Mouse (Mus musculus): Measurements from ENCODE around the gene Sdcbp2.
"Not testable (repeated sequence)": the region's sequence is repeated elsewhere in the genome, so short reads cannot be mapped to it uniquely, and the experiment has no call there.

Sdcbp2 gene

GRCm38 (mm10) chr2:151569452-151569851 is 3.0 kb upstream of the Sdcbp2 start:
- DNase-seq (ENCODE audit: low spot score): no peak

DNA sequence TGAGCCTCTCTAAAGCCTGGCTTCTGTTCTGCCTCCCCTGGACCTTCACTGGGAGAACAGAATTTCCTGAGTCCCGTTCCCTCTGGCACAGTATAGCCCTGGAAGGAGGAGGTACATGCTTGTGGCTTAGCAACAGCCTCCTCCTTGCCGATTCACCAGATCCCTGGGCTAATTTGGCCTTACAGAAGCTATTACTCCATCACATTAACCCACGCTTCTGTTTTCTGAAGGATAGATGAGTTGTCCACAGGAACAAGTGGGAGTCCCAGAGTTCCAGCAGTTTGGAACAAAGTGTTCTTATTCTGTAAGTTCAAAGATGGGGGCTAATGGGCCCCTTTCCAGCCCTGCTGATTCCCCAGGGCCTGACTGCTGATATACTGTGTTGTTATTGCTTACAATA is 1.2 kb downstream of the Sdcbp2 start:
- DNase-seq (ENCODE audit: low spot score): no peak

DNA sequence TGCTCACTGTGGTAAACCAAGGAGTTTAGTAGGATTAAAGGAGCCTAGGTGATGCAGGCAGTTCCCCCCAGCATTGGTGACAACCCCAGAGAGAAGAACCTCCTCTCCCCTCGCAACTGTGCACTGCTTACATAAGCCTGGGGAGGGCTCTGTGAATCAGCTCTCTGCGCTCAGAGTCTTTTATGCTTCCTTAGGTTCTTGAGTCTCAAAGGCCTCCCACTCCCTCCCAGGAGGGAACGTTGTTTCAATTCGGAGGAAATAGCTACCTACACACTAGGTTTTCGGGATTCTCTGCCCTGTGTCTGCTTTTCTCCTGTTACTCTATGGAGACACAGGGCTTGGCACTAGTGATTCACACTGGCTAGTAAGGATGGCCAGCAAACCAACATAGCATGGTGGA is 2.2 kb downstream of the Sdcbp2 start:
- no peak for DNase-seq (ENCODE audit: low spot score)

- no peak for DNase-seq (ENCODE audit: low spot score)
Observed at GRCm38 (mm10) chr2:151575119-151575698, 2.8 kb downstream of the Sdcbp2 start.

DNA sequence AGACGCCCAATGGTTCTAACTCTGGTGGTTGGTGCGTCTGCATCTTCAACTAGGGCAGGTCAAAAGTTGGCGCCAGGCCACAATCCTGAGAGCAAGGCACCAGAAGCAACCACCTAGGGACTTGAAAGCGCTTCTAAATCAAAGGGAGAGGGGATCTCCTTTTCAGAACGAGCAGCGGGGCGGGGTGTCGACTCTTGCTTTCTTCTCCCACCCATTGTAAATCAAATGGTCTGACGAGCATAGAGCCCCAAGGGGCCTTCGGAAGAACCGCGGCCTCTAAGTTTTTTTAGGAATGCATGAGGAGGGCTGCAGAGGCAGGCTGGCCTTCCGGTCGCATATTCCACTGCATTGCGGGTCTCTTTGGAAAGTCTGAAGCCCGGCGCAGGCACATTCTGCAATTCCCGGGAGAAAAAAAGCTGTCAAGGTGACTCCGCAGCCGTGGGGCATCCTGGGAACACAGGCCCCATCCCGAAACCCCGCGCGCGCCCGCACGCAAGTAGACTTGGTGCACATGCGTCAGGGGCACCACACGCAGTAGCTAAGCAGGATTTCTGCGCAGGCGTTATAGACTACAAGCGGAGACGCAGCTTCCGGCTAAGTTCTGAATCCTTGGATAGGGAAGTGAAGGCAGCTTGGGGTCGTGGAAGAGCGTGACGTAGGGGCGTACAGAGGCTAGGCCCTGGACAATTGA is 3.4 kb downstream of the Sdcbp2 start:
- peak; percentile 51 for DNase-seq (ENCODE audit: low spot score)

DNA sequence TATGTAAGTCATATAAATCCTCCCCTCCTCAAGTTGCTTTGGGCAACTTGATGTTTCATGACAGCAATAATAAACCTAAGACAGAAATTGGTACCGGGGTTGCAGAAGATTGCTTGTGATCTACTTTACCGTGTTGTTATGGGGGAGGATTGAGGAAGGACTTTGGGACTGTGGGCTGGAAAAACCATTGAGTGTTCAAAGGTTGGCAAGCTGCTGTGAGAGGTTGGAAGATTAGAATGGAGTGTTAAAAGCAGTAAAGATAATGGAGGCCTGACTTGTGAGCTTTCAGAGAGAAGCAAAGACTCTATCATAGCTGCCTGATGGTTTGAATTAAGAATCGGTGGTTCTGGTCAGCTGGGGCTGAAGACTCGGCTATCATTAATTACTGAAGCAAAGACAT is 6.8 kb downstream of the Sdcbp2 start:
- DNase-seq (ENCODE audit: low spot score): no peak

GRCm38 (mm10) chr2:151580945-151581344 is 8.5 kb downstream of the Sdcbp2 start:
- no peak for DNase-seq (ENCODE audit: low spot score)

DNA sequence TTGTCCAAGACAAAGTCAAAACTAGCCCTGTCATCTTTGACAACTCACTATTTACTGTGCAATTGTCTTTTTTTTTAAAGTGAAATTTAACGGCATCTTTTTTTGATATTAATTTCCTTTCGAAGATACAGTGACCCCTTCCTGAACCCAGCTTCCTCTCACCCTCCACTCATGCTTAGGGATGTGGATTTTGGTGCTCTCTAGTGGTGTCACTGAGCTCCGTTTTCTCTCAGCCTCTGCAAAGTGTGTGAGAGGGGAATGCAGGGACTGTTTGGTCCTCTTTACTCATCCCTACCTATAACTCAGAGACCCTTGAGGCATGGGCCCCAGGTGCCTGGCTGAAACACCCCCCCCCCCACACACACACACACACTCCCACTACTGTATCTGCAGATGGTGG is 13.5 kb downstream of the Sdcbp2 start:
- no peak for DNase-seq (ENCODE audit: low spot score)

DNA sequence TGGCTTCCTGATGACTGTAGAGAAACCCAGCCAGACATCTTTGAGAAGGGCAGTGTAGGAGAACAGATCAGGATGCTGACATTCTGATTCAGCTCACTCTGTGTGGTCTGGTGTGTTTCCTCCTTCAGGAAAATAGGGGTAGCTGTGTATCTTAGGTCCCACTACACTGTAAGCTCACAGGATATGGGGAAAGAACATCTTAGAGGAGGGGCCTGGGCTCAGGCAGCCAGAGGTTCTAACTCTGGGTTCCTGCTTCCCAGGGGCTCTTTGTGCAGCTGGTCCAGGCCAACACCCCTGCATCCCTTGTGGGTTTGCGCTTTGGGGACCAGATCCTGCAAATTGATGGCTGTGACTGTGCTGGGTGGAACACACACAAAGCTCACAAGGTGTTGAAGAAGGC is 14.4 kb downstream of the Sdcbp2 start:
- DNase-seq (ENCODE audit: low spot score): no peak

GRCm38 (mm10) chr2:151587306-151587705 is 14.9 kb downstream of the Sdcbp2 start:
- DNase-seq (ENCODE audit: low spot score): no peak

GRCm38 (mm10) chr2:151598068-151598467 is 25.6 kb downstream of the Sdcbp2 start:
- DNase-seq (ENCODE audit: low spot score): no peak

GRCm38 (mm10) chr2:151602106-151602505 is 29.7 kb downstream of the Sdcbp2 start:
- DNase-seq (ENCODE audit: low spot score): no peak

GRCm38 (mm10) chr2:151603630-151604029 is 31.2 kb downstream of the Sdcbp2 start:
- no peak for DNase-seq (ENCODE audit: low spot score)

- no peak for DNase-seq (ENCODE audit: low spot score)
Observed at GRCm38 (mm10) chr2:151605437-151605987, 33.1 kb downstream of the Sdcbp2 start.

DNA sequence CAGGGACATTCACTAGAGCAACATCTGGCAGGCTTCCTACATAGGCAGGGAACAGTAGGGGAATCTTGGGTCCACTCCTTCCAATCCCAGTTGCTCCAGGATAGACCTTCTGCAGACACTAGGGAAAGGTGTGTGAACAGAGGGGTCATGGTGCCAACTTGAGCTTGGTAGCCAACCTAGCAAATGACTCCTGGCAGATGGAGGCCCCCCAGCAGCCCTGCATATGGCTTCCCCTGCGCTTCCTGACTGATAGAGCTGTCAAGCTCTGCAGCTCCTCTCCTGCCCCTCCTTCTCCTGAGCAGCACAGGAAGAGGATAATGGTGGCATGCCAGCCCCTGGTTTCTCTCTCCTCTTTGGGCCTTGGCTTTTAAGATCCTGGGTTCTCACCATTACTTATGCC is 36.0 kb downstream of the Sdcbp2 start:
- no peak for DNase-seq (ENCODE audit: low spot score)

DNA sequence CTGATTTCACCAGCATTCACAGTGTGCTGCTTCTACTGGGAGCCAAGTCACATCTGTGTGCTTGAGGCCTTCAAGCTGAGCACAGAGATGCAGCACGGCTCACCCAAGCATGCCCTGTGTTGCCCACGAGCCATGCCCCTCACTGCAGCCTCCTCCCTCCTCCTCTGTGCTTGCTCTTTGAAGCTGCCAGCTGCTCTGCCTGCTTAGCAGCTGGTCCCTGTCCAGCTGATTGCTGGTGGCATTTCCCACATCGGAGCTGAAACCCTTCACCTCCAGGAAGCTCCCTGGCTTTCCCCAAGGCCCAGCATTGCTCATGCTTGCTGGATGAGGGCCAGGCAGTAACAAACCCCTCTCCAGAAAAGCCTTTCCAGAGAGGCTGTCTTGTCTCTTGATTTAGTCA is 37.6 kb downstream of the Sdcbp2 start:
- no peak for DNase-seq (ENCODE audit: low spot score)

- not testable (repeated sequence) for DNase-seq (ENCODE audit: low spot score)
Observed at GRCm38 (mm10) chr2:151615779-151616178, 43.4 kb downstream of the Sdcbp2 start.

DNA sequence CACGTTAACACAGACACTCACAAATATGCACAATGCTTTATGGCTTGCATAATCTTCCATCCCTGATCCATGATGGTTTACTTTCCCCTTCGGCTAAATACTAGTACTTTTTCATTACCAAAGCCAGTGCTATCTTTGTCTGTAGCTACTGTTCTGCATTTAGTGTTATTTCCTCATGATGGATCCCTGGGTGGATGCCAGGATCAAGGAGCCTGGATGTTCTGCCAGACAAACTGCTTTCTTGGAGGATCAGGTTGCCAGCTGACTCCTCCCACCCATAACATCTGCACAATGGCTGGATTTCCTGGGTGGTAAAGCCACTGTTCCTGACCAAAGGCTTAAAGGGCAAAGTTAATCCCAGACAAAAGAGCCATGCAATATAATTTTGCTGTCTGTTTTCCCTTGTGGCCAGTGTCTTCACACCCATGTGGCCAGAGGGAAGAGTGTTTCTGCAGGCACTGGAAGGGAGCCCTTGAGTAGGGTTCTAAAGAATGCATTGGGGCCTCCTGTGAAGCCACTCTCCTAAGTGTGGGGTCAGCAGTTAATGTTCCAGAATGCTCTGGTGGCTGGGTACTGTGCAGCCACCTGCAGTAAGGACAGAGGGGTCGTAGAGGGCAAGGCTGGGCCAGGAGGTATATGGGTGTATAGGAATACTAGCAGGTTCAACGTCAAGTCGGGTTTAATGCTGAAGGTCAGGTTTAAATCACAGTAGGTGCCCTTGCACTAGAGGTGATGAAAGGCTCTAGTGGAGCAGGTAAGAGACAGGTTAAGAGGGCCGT is 44.3 kb downstream of the Sdcbp2 start:
- no peak for DNase-seq (ENCODE audit: low spot score)

DNA sequence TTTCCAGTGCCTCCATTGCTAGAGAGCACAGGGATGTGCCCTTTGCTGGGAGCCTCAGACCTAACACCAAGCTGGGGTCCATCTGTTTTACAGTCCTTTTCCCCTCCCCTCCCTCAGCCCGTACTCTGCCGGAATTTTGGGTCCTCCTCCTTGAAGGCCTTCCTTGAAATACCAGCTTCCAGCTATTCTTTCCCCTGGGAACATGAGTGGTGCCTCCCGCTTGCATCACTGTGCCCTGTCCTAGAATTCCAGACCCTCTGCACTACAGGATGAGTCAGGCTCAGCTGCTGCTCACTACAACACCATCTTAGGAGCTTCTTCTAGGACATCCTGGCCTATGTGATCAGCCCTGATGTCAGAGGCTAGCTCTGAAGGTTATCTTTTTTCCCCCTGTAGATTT is 51.4 kb downstream of the Sdcbp2 start:
- no peak for DNase-seq (ENCODE audit: low spot score)

DNA sequence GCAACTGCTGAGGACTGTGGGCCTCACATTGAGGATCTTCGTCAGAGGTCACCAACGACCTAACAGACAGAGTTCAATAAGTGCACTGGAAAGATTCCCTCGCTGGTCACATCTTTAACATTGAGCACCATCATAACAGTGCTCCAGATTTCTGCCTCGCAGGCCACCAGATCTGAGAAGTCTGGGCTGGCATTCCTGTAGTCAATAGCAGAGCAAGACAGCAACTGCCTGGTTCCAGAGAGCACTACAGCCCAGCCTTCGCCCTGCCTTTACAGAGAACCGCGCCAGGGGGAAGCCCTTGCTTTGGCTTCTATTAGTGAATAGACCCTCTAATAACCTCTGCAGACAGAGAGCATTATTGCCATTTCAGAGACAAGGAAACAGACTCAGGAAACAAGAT is 53.9 kb downstream of the Sdcbp2 start:
- DNase-seq (ENCODE audit: low spot score): no peak

DNA sequence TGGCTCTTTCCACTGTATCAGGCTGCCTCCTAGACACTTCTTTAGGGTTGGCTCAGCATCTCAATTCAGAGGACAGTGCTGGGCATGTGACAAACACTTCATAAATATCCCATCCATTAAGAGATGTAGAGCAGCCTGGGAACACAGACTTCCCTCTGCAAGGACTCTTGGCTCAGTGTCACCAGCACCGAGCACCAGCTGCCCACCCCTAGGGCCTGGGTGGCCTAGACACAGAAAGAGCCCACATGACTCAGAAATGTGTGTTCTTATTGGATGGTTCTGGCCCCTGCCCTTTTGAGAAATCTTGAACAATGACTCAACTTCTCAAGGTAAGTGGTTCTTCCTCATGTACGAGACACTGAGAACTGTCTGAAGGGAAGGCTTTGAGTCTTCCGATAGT is 55.6 kb downstream of the Sdcbp2 start:
- DNase-seq (ENCODE audit: low spot score): no peak

DNA sequence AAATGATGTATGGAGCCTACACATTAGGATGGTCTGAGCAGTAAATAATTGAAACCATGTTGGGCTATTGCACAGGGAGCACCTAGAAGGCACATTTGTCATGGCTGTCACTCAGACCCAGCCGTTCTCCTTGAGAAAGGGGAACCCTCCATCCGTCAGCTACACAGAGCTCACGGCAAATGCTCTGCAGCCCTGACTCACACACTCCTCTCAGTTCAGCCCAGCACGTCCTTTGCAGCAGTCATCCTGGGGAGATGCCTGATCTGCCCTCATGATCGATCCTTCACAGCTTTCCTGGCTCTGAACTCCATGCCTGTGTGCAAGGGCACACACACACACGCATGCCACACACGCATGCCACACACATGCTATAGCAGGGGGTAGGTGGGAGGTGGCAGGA is 56.9 kb downstream of the Sdcbp2 start:
- no peak for DNase-seq (ENCODE audit: low spot score)

Data from urinary bladder, postnatal 10 days (tissue).